Mouse (Mus musculus) left cerebral cortex, adult 18-20 months (tissue): ENCODE measurements around the gene Lmod3. TPM values are rescaled to one million over a fixed set of nuclear protein-coding genes. Genes with fewer than 3 reads are reported as not detected.
A peak's percentile ranks its signal among the peaks of the same experiment; 100 is the strongest.
"Not testable (repeated sequence)": the region's sequence is repeated elsewhere in the genome, so short reads cannot be mapped to it uniquely, and the experiment has no call there.

Experiments
- DNase-seq, 2 experiments: peaks; one replicate each; pipeline ENCODE4 v3.0.0; 2021 to 2022; ENCODE audit warnings: low spot score in 2 of 2, mixed read lengths in 1 of 2
- total RNA-seq, 2 experiments: library from RNA; stranded (reverse); gene quantifications; 2 replicates each; pipeline ENCODE4 v1.2.3; 2021

Lmod3 gene
- total RNA-seq, 2 experiments from 2014 or later = not detected

GRCm38 (mm10) chr6:97276890-97277497, 24.4 kb upstream of the Lmod3 start:
- DNase-seq = no peak

- DNase-seq = no peak
Measured at GRCm38 (mm10) chr6:97276366-97276765, 23.8 kb upstream of the Lmod3 start.

- DNase-seq = no peak
Measured at GRCm38 (mm10) chr6:97275760-97276159, 23.2 kb upstream of the Lmod3 start.

GRCm38 (mm10) chr6:97273777-97274176, 21.2 kb upstream of the Lmod3 start:
- DNase-seq = no peak

- DNase-seq = no peak
Measured at GRCm38 (mm10) chr6:97273058-97273710, 20.6 kb upstream of the Lmod3 start.

- no peak for DNase-seq
Measured at GRCm38 (mm10) chr6:97272349-97272748, 19.8 kb upstream of the Lmod3 start.

GRCm38 (mm10) chr6:97269596-97269995, 17.0 kb upstream of the Lmod3 start:
- no peak for DNase-seq

GRCm38 (mm10) chr6:97267132-97267531, 14.6 kb upstream of the Lmod3 start:
- DNase-seq = no peak

- DNase-seq = no peak
Measured at GRCm38 (mm10) chr6:97266661-97267060, 14.1 kb upstream of the Lmod3 start.

GRCm38 (mm10) chr6:97265705-97266104, 13.1 kb upstream of the Lmod3 start:
- no peak for DNase-seq

GRCm38 (mm10) chr6:97265240-97265639, 12.7 kb upstream of the Lmod3 start:
- DNase-seq = no peak

GRCm38 (mm10) chr6:97263750-97264149, 11.2 kb upstream of the Lmod3 start:
- not testable (repeated sequence) for DNase-seq

GRCm38 (mm10) chr6:97262229-97262628, 9.7 kb upstream of the Lmod3 start:
- DNase-seq = no peak

- not testable (repeated sequence) for DNase-seq
Measured at GRCm38 (mm10) chr6:97259926-97260325, 7.4 kb upstream of the Lmod3 start.

GRCm38 (mm10) chr6:97258489-97258888, 5.9 kb upstream of the Lmod3 start:
- no peak for DNase-seq

GRCm38 (mm10) chr6:97252086-97252485, 473 bp downstream of the Lmod3 start:
- no peak for DNase-seq

- DNase-seq = peak; percentile 59 to 62
Measured at GRCm38 (mm10) chr6:97250966-97251365, 1.6 kb downstream of the Lmod3 start.

- no peak for DNase-seq
Measured at GRCm38 (mm10) chr6:97245200-97245599, 7.4 kb downstream of the Lmod3 start.

- DNase-seq = no peak
Measured at GRCm38 (mm10) chr6:97242522-97242921, 10.0 kb downstream of the Lmod3 start.

- DNase-seq = no peak
Measured at GRCm38 (mm10) chr6:97240092-97240491, 12.5 kb downstream of the Lmod3 start.

GRCm38 (mm10) chr6:97239360-97239759, 13.2 kb downstream of the Lmod3 start:
- DNase-seq = no peak

- no peak for DNase-seq
Measured at GRCm38 (mm10) chr6:97236088-97236487, 16.5 kb downstream of the Lmod3 start.
